Mouse (Mus musculus): ENCODE data around the gene Kcnip4. TPM values are rescaled to one million over a fixed set of nuclear protein-coding genes. Genes with fewer than 3 reads are reported as not detected.

Gene Kcnip4
- 0.06 TPM for polyA plus RNA-seq (2012; fragmentation: generic; extraction: Trizol)

DNA sequence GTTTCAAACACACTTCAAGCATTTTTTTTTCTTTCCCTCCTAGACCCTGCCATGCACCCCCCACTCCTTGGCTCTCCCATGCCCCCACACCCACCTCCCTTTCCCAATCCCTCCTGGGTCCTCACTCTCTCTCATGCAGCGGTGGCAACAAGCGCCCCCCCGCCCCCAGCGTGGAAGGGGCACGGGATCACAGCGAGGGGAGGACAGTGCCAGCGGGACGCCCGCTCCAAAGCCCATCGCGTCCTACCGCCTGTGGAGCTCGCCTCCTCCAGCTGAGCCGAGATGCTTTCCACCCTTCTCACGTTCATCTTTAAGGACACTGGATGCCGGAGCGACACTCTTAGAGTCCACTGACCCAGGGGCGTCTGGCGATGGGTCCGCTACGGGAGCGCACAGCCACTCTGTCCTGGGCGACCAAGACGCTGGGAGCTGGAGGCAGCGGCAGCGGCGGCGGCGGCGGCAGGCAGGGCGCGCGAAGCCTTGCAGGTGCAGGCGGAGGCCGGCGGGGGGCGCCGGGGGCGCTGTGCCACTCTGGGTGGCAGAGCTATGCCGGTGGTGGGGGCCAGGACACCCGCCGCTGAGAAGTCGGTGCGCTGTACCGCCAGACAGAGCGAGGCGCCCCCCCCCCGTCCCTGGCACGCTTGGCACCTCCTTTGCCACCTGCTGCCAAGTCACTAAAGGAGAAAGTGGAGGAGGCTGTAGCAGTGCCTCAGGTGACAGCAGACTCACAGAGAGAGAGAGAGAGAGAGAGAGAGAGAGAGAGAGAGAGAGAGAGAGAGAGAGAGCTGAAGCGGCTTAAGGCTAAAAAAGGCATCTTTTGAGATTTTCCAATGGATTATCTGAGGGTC lies at the start of gene Kcnip4:
Gene Kcnip4 (minus strand): TSS at position 514 of the 848 bp plus-strand sequence.
- no peaks in the 10 kb centered on the region for H3K36me3 ChIP-seq (ENCODE audit: control insufficient read depth, insufficient read depth)
- no peak within 1 kb of the TSS for H3K4me2 ChIP-seq (ENCODE audit: low read depth)
- no peak within 1 kb of the TSS for H3K4me3 ChIP-seq
- H3K79me2 ChIP-seq (ENCODE audit: control insufficient read depth, insufficient read depth) = no peaks in the 10 kb centered on the region
- TF ChIP-seq USF1 (IDR thresholded peaks at IDR 0.05; ENCODE audit: low read depth) = no peak
- no peak for TF ChIP-seq REST (IDR thresholded peaks at IDR 0.05; ENCODE audit: insufficient read depth, insufficient read length)
- H3ac ChIP-seq (ENCODE audit: control insufficient read depth, insufficient read length) = no peak within 1 kb of the TSS
- no peaks in the 10 kb centered on the region for H3K27me3 ChIP-seq (ENCODE audit: control insufficient read depth, insufficient read depth, insufficient read length)

GRCm38 (mm10) chr5:49571876-49572275 lies 47.2 kb upstream of the Kcnip4 start:
- H3K79me2 ChIP-seq (ENCODE audit: control insufficient read depth, insufficient read depth) = no peaks in the 10 kb centered on the region
- TF ChIP-seq POLR2AphosphoS2 (IDR thresholded peaks at IDR 0.05; ENCODE audit: insufficient read length, low read depth) (no peak), POLR2A (IDR thresholded peaks at IDR 0.05; ENCODE audit: insufficient read length, low read depth) (no peak), SRF (IDR thresholded peaks at IDR 0.05; ENCODE audit: control insufficient read depth, insufficient read length, low read depth) (no peak), MAX (IDR thresholded peaks at IDR 0.05; ENCODE audit: low read depth) (no peak), USF1 (IDR thresholded peaks at IDR 0.05; ENCODE audit: low read depth) (no peak), MYOG (IDR thresholded peaks at IDR 0.05; ENCODE audit: control insufficient read depth in 1 of 3, insufficient read depth in 1 of 3, insufficient read length in 2 of 3, low read depth in 2 of 3) (no peak), REST (IDR thresholded peaks at IDR 0.05; ENCODE audit: insufficient read depth, insufficient read length) (no peak), E2F4 (IDR thresholded peaks at IDR 0.05; ENCODE audit: insufficient read depth) (no peak), TCF12 (IDR thresholded peaks at IDR 0.05; ENCODE audit: insufficient read depth, poor library complexity, severe bottlenecking) (no peak), TCF3 (IDR thresholded peaks at IDR 0.05; ENCODE audit: insufficient read length, low read depth) (no peak), CEBPB (IDR thresholded peaks at IDR 0.05; ENCODE audit: insufficient read depth, poor library complexity, severe bottlenecking) (no peak), MYOD1 (IDR thresholded peaks at IDR 0.05; ENCODE audit: control insufficient read depth in 1 of 3, insufficient read length in 2 of 3, low read depth in 2 of 3) (no peak)
- H3K27me3 ChIP-seq (ENCODE audit: control insufficient read depth, insufficient read depth, insufficient read length) = no peaks in the 10 kb centered on the region
- no peak overlapping the region for H3ac ChIP-seq (ENCODE audit: control insufficient read depth, insufficient read length)
- H3K4me2 ChIP-seq (ENCODE audit: low read depth) = no peak overlapping the region
- no peaks in the 10 kb centered on the region for H3K36me3 ChIP-seq (ENCODE audit: control insufficient read depth, insufficient read depth)
- H3K4me3 ChIP-seq = no peak overlapping the region

DNA sequence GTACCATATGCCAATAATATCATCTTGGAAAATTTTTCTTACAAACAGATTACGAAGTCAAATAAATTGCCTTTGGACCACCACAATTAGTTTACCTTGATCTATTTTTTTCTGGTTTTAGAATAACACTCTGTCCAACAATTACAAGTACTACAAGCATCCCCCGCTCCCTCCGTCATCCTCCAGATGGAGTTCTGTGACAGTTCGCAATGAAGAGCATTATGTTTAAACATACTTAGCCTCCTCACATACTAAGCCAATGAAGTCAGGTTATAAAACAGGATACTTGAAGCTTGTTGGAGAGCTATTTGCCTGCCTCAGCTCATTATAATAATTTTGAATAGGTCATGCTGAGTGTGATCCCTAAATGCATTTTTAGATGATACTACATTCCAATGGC lies 39.0 kb upstream of the Kcnip4 start:
- no peaks in the 10 kb centered on the region for H3K36me3 ChIP-seq (ENCODE audit: control insufficient read depth, insufficient read depth)
- H3ac ChIP-seq (ENCODE audit: control insufficient read depth, insufficient read length) = no peak overlapping the region
- no peaks in the 10 kb centered on the region for H3K27me3 ChIP-seq (ENCODE audit: control insufficient read depth, insufficient read depth, insufficient read length)
- no peaks in the 10 kb centered on the region for H3K79me2 ChIP-seq (ENCODE audit: control insufficient read depth, insufficient read depth)
- no peak overlapping the region for H3K4me2 ChIP-seq (ENCODE audit: low read depth)
- H3K4me3 ChIP-seq = no peak overlapping the region
- TF ChIP-seq MYOD1 (IDR thresholded peaks at IDR 0.05; ENCODE audit: control insufficient read depth in 1 of 3, insufficient read length in 2 of 3, low read depth in 2 of 3) (no peak), REST (IDR thresholded peaks at IDR 0.05; ENCODE audit: insufficient read depth, insufficient read length) (no peak), E2F4 (IDR thresholded peaks at IDR 0.05; ENCODE audit: insufficient read depth) (no peak), POLR2A (IDR thresholded peaks at IDR 0.05; ENCODE audit: insufficient read length, low read depth) (no peak), USF1 (IDR thresholded peaks at IDR 0.05; ENCODE audit: low read depth) (no peak), MYOG (IDR thresholded peaks at IDR 0.05; ENCODE audit: control insufficient read depth in 1 of 3, insufficient read depth in 1 of 3, insufficient read length in 2 of 3, low read depth in 2 of 3) (no peak), TCF3 (IDR thresholded peaks at IDR 0.05; ENCODE audit: insufficient read length, low read depth) (no peak), MAX (IDR thresholded peaks at IDR 0.05; ENCODE audit: low read depth) (no peak), SRF (IDR thresholded peaks at IDR 0.05; ENCODE audit: control insufficient read depth, insufficient read length, low read depth) (no peak), TCF12 (IDR thresholded peaks at IDR 0.05; ENCODE audit: insufficient read depth, poor library complexity, severe bottlenecking) (no peak), POLR2AphosphoS2 (IDR thresholded peaks at IDR 0.05; ENCODE audit: insufficient read length, low read depth) (no peak), CEBPB (IDR thresholded peaks at IDR 0.05; ENCODE audit: insufficient read depth, poor library complexity, severe bottlenecking) (no peak)

DNA sequence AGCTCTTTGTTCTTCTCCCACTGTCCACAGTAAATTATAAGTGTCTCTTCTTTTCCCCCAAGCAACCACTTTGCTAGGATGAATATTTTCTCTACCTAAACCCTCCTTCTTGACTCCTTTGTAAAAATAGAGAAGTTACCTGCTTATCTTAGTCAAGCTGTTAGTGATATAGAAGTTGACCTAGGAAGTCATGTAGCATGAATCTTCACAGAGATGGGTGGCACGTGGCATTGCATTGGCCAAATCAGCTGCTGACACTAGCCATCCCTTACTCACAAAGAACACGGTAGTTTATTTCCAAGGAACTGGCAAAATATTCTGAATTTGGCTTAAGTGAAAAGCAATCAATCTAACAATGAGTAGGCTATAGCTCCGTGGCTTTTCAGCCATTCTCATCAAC lies 32.7 kb upstream of the Kcnip4 start:
- TF ChIP-seq TCF3 (IDR thresholded peaks at IDR 0.05; ENCODE audit: insufficient read length, low read depth) = no peak
- TF ChIP-seq SRF (IDR thresholded peaks at IDR 0.05; ENCODE audit: control insufficient read depth, insufficient read length, low read depth) = no peak
- TF ChIP-seq REST (IDR thresholded peaks at IDR 0.05; ENCODE audit: insufficient read depth, insufficient read length) = no peak
- no peak for TF ChIP-seq POLR2AphosphoS2 (IDR thresholded peaks at IDR 0.05; ENCODE audit: insufficient read length, low read depth)
- TF ChIP-seq MYOD1 (IDR thresholded peaks at IDR 0.05; ENCODE audit: control insufficient read depth in 1 of 3, insufficient read length in 2 of 3, low read depth in 2 of 3) = no peak
- no peak for TF ChIP-seq MAX (IDR thresholded peaks at IDR 0.05; ENCODE audit: low read depth)
- TF ChIP-seq CEBPB (IDR thresholded peaks at IDR 0.05; ENCODE audit: insufficient read depth, poor library complexity, severe bottlenecking) = no peak
- TF ChIP-seq TCF12 (IDR thresholded peaks at IDR 0.05; ENCODE audit: insufficient read depth, poor library complexity, severe bottlenecking) = no peak
- TF ChIP-seq POLR2A (IDR thresholded peaks at IDR 0.05; ENCODE audit: insufficient read length, low read depth) = no peak
- TF ChIP-seq MYOG (IDR thresholded peaks at IDR 0.05; ENCODE audit: control insufficient read depth in 1 of 3, insufficient read depth in 1 of 3, insufficient read length in 2 of 3, low read depth in 2 of 3) = no peak
- no peak for TF ChIP-seq USF1 (IDR thresholded peaks at IDR 0.05; ENCODE audit: low read depth)
- no peak for TF ChIP-seq E2F4 (IDR thresholded peaks at IDR 0.05; ENCODE audit: insufficient read depth)
- Histone ChIP-seq H3K79me2 (ENCODE audit: control insufficient read depth, insufficient read depth) (no peaks in the 10 kb centered on the region), H3K4me2 (ENCODE audit: low read depth) (no peak overlapping the region), H3K4me3 (no peak overlapping the region), H3ac (ENCODE audit: control insufficient read depth, insufficient read length) (no peak overlapping the region), H3K36me3 (ENCODE audit: control insufficient read depth, insufficient read depth) (no peaks in the 10 kb centered on the region), H3K27me3 (ENCODE audit: control insufficient read depth, insufficient read depth, insufficient read length) (no peaks in the 10 kb centered on the region)

Data from myocyte (in vitro differentiated cells).